Mouse (Mus musculus) heart, embryonic 15.5 days (tissue): ENCODE results near the gene Ptprt. TPM values are rescaled to one million over a fixed set of nuclear protein-coding genes. Genes with fewer than 3 reads are reported as not detected.

ENCODE experiments used
- ATAC-seq: fragments of 200-750 bp; cut with Nextera tagmentation; replicated peaks from 2 replicates; pipeline ENCODE4 v1.8.0; 2017; ENCODE audit warnings: low read depth, moderate TSS enrichment; ENCODE audit not compliant: insufficient number of reproducible peaks, insufficient read depth, low FRiP score
- H3K27ac ChIP-seq: fragments of 300-500 bp; sonication (generic); 2 replicates; pipeline ENCODE4 v1.5.1; 2015; ENCODE audit warnings: mild to moderate bottlenecking, inconsistent platforms
- H3K27me3 ChIP-seq: fragments of 300-500 bp; sonication (generic); 2 replicates; pipeline ENCODE4 v1.6.1; 2015; ENCODE audit warnings: inconsistent platforms
- H3K36me3 ChIP-seq: fragments of 300-500 bp; sonication (generic); 2 replicates; pipeline ENCODE4 v1.6.1; 2015; ENCODE audit warnings: mild to moderate bottlenecking, inconsistent platforms
- H3K4me1 ChIP-seq: fragments of 300-500 bp; sonication (generic); replicated peaks from 2 replicates; pipeline ENCODE4 v1.6.1; 2015; ENCODE audit warnings: inconsistent platforms
- H3K4me2 ChIP-seq: fragments of 300-500 bp; sonication (generic); 2 replicates; pipeline ENCODE4 v1.6.1; 2015; ENCODE audit warnings: inconsistent platforms, mild to moderate bottlenecking, moderate library complexity
- H3K4me3 ChIP-seq: fragments of 300-500 bp; sonication (generic); 2 replicates; pipeline ENCODE4 v1.5.1; 2015; ENCODE audit warnings: mild to moderate bottlenecking, inconsistent platforms
- H3K9ac ChIP-seq: fragments of 300-500 bp; sonication (generic); 2 replicates; pipeline ENCODE4 v1.6.1; 2015; ENCODE audit warnings: mild to moderate bottlenecking, inconsistent platforms
- H3K9me3 ChIP-seq: fragments of 300-500 bp; sonication (generic); replicated peaks from 2 replicates; pipeline ENCODE4 v1.6.1; 2016; ENCODE audit warnings: inconsistent platforms
- WGBS: fragments of 180-500 bp; shearing (Covaris S2); methylation state at CpG from one replicate; pipeline ENCODE4 v1.1.7; 2015; ENCODE audit warnings: mixed read lengths; 5-methylcytosine and 5-hydroxymethylcytosine counted together
- polyA plus RNA-seq: library from polyadenylated mRNA; unstranded; fragments of >200 nt; fragmentation: Nextera tagmentation; extraction: Ambion mirVana; gene quantifications from 2 replicates; pipeline ENCODE4 v1.2.1, GENCODE M21; 2015

Gene Ptprt
- polyA plus RNA-seq, 1 experiment from 2014 or later: 0.13 TPM

GRCm38 (mm10) chr2:161941991-161942390, 719.0 kb downstream of the Ptprt start:
- Histone ChIP-seq H3K4me2 (no peak overlapping the region), H3K27me3 (no peaks in the 10 kb centered on the region), H3K9ac (no peak overlapping the region), H3K27ac (no peak overlapping the region), H3K4me3 (no peak overlapping the region), H3K36me3 (no peaks in the 10 kb centered on the region), H3K9me3 (no peaks in the 10 kb centered on the region), H3K4me1 (no peaks in the 10 kb centered on the region)
- WGBS: 74% methylated on average over 2 of the region's 2 CpGs
- ATAC-seq: no peak

- H3K4me3 ChIP-seq: no peak overlapping the region
- no peak for ATAC-seq
- no peaks in the 10 kb centered on the region for H3K27me3 ChIP-seq
- WGBS: 84% methylated on average over 7 of the region's 7 CpGs
- H3K36me3 ChIP-seq: no peaks in the 10 kb centered on the region
- no peak overlapping the region for H3K27ac ChIP-seq
- no peak overlapping the region for H3K9ac ChIP-seq
- H3K4me1 ChIP-seq: no peaks in the 10 kb centered on the region
- H3K4me2 ChIP-seq: no peak overlapping the region
- H3K9me3 ChIP-seq: no peaks in the 10 kb centered on the region
Observed at GRCm38 (mm10) chr2:161907214-161907613, 753.7 kb downstream of the Ptprt start.

- Histone ChIP-seq H3K36me3 (no peaks in the 10 kb centered on the region), H3K9ac (no peak overlapping the region), H3K4me1 (no peaks in the 10 kb centered on the region), H3K27ac (no peak overlapping the region), H3K9me3 (no peaks in the 10 kb centered on the region), H3K27me3 (no peaks in the 10 kb centered on the region), H3K4me3 (no peak overlapping the region), H3K4me2 (no peak overlapping the region)
- ATAC-seq: no peak
- WGBS: 77% methylated on average over 3 of the region's 3 CpGs
Observed at GRCm38 (mm10) chr2:161902196-161902595, 758.8 kb downstream of the Ptprt start.

- no peak for ATAC-seq
- WGBS: 83% methylated on average over 4 of the region's 4 CpGs
- Histone ChIP-seq H3K36me3 (no peaks in the 10 kb centered on the region), H3K9ac (no peak overlapping the region), H3K9me3 (no peaks in the 10 kb centered on the region), H3K4me1 (no peaks in the 10 kb centered on the region), H3K27me3 (no peaks in the 10 kb centered on the region), H3K27ac (no peak overlapping the region), H3K4me3 (no peak overlapping the region), H3K4me2 (no peak overlapping the region)
Observed at GRCm38 (mm10) chr2:161884446-161884845, 776.5 kb downstream of the Ptprt start.

GRCm38 (mm10) chr2:161882580-161882979, 778.4 kb downstream of the Ptprt start:
- no peak overlapping the region for H3K4me3 ChIP-seq
- H3K4me1 ChIP-seq: no peaks in the 10 kb centered on the region
- H3K36me3 ChIP-seq: no peaks in the 10 kb centered on the region
- H3K27ac ChIP-seq: no peak overlapping the region
- no peak overlapping the region for H3K4me2 ChIP-seq
- H3K9me3 ChIP-seq: no peaks in the 10 kb centered on the region
- H3K27me3 ChIP-seq: no peaks in the 10 kb centered on the region
- H3K9ac ChIP-seq: no peak overlapping the region
- no peak for ATAC-seq
- WGBS: 69% methylated on average over 4 of the region's 4 CpGs

GRCm38 (mm10) chr2:161880941-161881340, 780.0 kb downstream of the Ptprt start:
- no peaks in the 10 kb centered on the region for H3K4me1 ChIP-seq
- ATAC-seq: no peak
- 79% methylated on average over 3 of the region's 3 CpGs for WGBS

GRCm38 (mm10) chr2:161865231-161865630, 795.7 kb downstream of the Ptprt start:
- Histone ChIP-seq H3K9ac (no peak overlapping the region), H3K27ac (no peak overlapping the region), H3K9me3 (no peaks in the 10 kb centered on the region), H3K36me3 (no peaks in the 10 kb centered on the region), H3K27me3 (no peaks in the 10 kb centered on the region), H3K4me2 (no peak overlapping the region), H3K4me1 (no peaks in the 10 kb centered on the region), H3K4me3 (no peak overlapping the region)
- no peak for ATAC-seq
- 41% methylated on average over 4 of the region's 4 CpGs for WGBS

More at GRCm38 (mm10) chr2:161880941-161881340, 780.0 kb downstream of the Ptprt start:
- H3K27me3 ChIP-seq: no peaks in the 10 kb centered on the region
- no peak overlapping the region for H3K27ac ChIP-seq
- no peaks in the 10 kb centered on the region for H3K9me3 ChIP-seq
- H3K4me3 ChIP-seq: no peak overlapping the region
- H3K9ac ChIP-seq: no peak overlapping the region
- H3K36me3 ChIP-seq: no peaks in the 10 kb centered on the region
- H3K4me2 ChIP-seq: no peak overlapping the region

GRCm38 (mm10) chr2:161858813-161859212, 802.1 kb downstream of the Ptprt start:
- Histone ChIP-seq H3K4me2 (no peak overlapping the region), H3K27me3 (no peaks in the 10 kb centered on the region)
- 84% methylated on average over 1 of the region's 1 CpGs for WGBS

GRCm38 (mm10) chr2:161858361-161858760, 802.6 kb downstream of the Ptprt start:
- no peaks in the 10 kb centered on the region for H3K36me3 ChIP-seq
- H3K4me2 ChIP-seq: no peak overlapping the region
- no peak overlapping the region for H3K4me3 ChIP-seq
- H3K4me1 ChIP-seq: no peaks in the 10 kb centered on the region
- ATAC-seq: no peak
- no peaks in the 10 kb centered on the region for H3K27me3 ChIP-seq
- no peak overlapping the region for H3K9ac ChIP-seq
- H3K27ac ChIP-seq: no peak overlapping the region
- H3K9me3 ChIP-seq: no peaks in the 10 kb centered on the region
- WGBS: 85% methylated on average over 1 of the region's 1 CpGs

More at GRCm38 (mm10) chr2:161858813-161859212, 802.1 kb downstream of the Ptprt start:
- no peaks in the 10 kb centered on the region for H3K4me1 ChIP-seq
- no peaks in the 10 kb centered on the region for H3K36me3 ChIP-seq
- H3K27ac ChIP-seq: no peak overlapping the region
- ATAC-seq: no peak
- no peaks in the 10 kb centered on the region for H3K9me3 ChIP-seq
- H3K9ac ChIP-seq: no peak overlapping the region
- H3K4me3 ChIP-seq: no peak overlapping the region

- Histone ChIP-seq H3K4me2 (no peak overlapping the region), H3K9ac (no peak overlapping the region), H3K9me3 (no peaks in the 10 kb centered on the region), H3K27ac (no peak overlapping the region), H3K4me3 (no peak overlapping the region), H3K36me3 (no peaks in the 10 kb centered on the region), H3K27me3 (no peaks in the 10 kb centered on the region), H3K4me1 (no peaks in the 10 kb centered on the region)
- WGBS: 38% methylated on average over 4 of the region's 4 CpGs
- ATAC-seq: no peak
Observed at GRCm38 (mm10) chr2:161835001-161835400, 825.9 kb downstream of the Ptprt start.

GRCm38 (mm10) chr2:161833846-161834245, 827.1 kb downstream of the Ptprt start:
- Histone ChIP-seq H3K4me2 (no peak overlapping the region), H3K4me3 (no peak overlapping the region), H3K27ac (no peak overlapping the region), H3K4me1 (no peaks in the 10 kb centered on the region), H3K27me3 (no peaks in the 10 kb centered on the region), H3K9me3 (no peaks in the 10 kb centered on the region), H3K9ac (no peak overlapping the region), H3K36me3 (no peaks in the 10 kb centered on the region)
- no peak for ATAC-seq
- WGBS: 77% methylated on average over 2 of the region's 2 CpGs

- H3K9me3 ChIP-seq: no peaks in the 10 kb centered on the region
- peaks cover under 1% of the 10 kb centered on the region for H3K4me1 ChIP-seq
- no peak overlapping the region for H3K9ac ChIP-seq
- no peak overlapping the region for H3K4me3 ChIP-seq
- ATAC-seq: no peak
- H3K27ac ChIP-seq: no peak overlapping the region
- H3K4me2 ChIP-seq: no peak overlapping the region
- no peaks in the 10 kb centered on the region for H3K36me3 ChIP-seq
- WGBS: 94% methylated on average over 1 of the region's 1 CpGs
- no peaks in the 10 kb centered on the region for H3K27me3 ChIP-seq
Observed at GRCm38 (mm10) chr2:161813326-161813725, 847.6 kb downstream of the Ptprt start.
